In the genomic region with DNA sequence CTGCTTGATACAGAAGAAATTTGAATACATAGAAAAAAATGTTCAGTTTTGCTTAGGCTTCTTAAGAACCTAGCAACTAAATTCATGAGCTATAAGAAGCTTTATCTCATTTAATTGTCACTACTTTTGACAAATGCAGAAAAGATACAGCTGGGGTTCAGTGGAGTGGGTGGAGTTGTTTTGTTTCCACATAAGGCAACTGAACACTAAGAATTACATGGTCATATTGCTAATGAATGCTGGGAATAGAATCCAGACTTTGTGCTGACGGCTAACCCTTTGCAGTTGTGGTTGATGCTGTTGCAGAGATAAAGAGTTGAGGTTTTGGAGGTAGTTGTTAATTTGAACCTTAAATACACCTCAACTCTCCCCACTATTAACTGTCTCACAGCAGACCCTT, we compare ENCODE assay signal across 29 mouse cellular contexts.
DNase-seq lines count a peak whose midpoint lies in the region; ATAC-seq and TF ChIP-seq lines count a peak whose summit lies in the region.
"Had no signal": no experiment of that assay in that cellular context is flagged by ENCODE, and none has a peak within 500 bp of the region (broad histone marks: within the 10 kb centered on the region; RNA-seq: fewer than 3 reads in every experiment).

No protein-coding gene starts in this region.

- H3K27ac ChIP-seq in MEL (ENCODE audit: control insufficient read depth, low read depth, low read length), result no peak overlapping the region
- peak overlapping the region; percentile 78 for H3K27ac ChIP-seq in olfactory bulb, adult 2 months (ENCODE audit: insufficient read depth, low read depth, low read length)
- H3K27ac ChIP-seq in heart, embryonic 11.5 days (ENCODE audit: low read depth, low read length), result no peak overlapping the region
- H3K27ac ChIP-seq in stomach, postnatal 0 days (replicated peaks), result no peak overlapping the region
- H3K27ac ChIP-seq: embryonic facial prominence, embryonic 13.5 days; embryonic facial prominence, embryonic 15.5 days; forebrain, embryonic 10.5 days; forebrain, embryonic 12.5 days had no signal

- no peak for TF ChIP-seq CTCF in MEL (IDR thresholded peaks at IDR 0.05 in 2 of 3, conservative IDR thresholded peaks at IDR 0.05 in 1 of 3; ENCODE audit: control insufficient read depth in 1 of 3, insufficient read depth in 1 of 3, low read depth in 2 of 3, low read length in 3 of 3, poor library complexity in 1 of 3, severe bottlenecking in 1 of 3)
- TF ChIP-seq CTCF in olfactory bulb, adult 2 months (IDR thresholded peaks at IDR 0.05; ENCODE audit: insufficient read depth, low read depth, low read length), result no peak
- TF ChIP-seq CTCF in stomach, postnatal 0 days (IDR thresholded peaks at IDR 0.05; ENCODE audit: low read depth), result no peak

- H3K4me3 ChIP-seq in MEL (ENCODE audit: control insufficient read depth in 1 of 2, insufficient read depth in 1 of 2, low read depth in 2 of 2, low read length in 2 of 2), result no peak overlapping the region
- H3K4me3 ChIP-seq in olfactory bulb, adult 2 months (ENCODE audit: insufficient read depth, low read depth, low read length), result no peak overlapping the region
- H3K4me3 ChIP-seq in heart, embryonic 11.5 days (ENCODE audit: low read depth, low read length), result no peak overlapping the region
- H3K4me3 ChIP-seq in stomach, postnatal 0 days (ENCODE audit: low read depth, low read length), result no peak overlapping the region
- H3K4me3 ChIP-seq: embryonic facial prominence, embryonic 13.5 days; embryonic facial prominence, embryonic 15.5 days; erythroblast, embryonic 14.5 days; forebrain, embryonic 10.5 days; forebrain, embryonic 12.5 days had no signal

- TF ChIP-seq POLR2A in MEL (IDR thresholded peaks at IDR 0.05; ENCODE audit: control insufficient read depth in 1 of 2, insufficient read depth in 1 of 2, low read depth in 1 of 2, low read length in 2 of 2, poor library complexity in 1 of 2), result no peak
- no peak for TF ChIP-seq POLR2A in olfactory bulb, adult 2 months (IDR thresholded peaks at IDR 0.05; ENCODE audit: insufficient read depth, low read depth, low read length)

- 38% methylated on average over 1 of the region's 1 CpGs for WGBS in olfactory bulb, adult 2 months
- WGBS in heart, embryonic 11.5 days (ENCODE audit: insufficient replicate concordance), result 75% methylated on average over 1 of the region's 1 CpGs
- 74% methylated on average over 1 of the region's 1 CpGs for WGBS in stomach, postnatal 0 days

- H3K4me2 ChIP-seq in heart, embryonic 11.5 days, result no peak overlapping the region
- no peak overlapping the region for H3K4me2 ChIP-seq in stomach, postnatal 0 days (replicated peaks; ENCODE audit: low read depth)
- H3K4me2 ChIP-seq: embryonic facial prominence, embryonic 13.5 days; embryonic facial prominence, embryonic 15.5 days; forebrain, embryonic 12.5 days had no signal

- peak; percentile 19 for DNase-seq in layer of hippocampus, adult 9-11 months
- DNase-seq in layer of hippocampus, adult 9-10 months (ENCODE audit: low spot score), result no peak
- peak; percentile 56 for DNase-seq in MEL (ENCODE audit: low read depth, low spot score)
- DNase-seq in thymus, postnatal 14 days, result no peak
- no peak for DNase-seq in stomach, postnatal 0 days (ENCODE audit: low spot score)
- DNase-seq: adrenal gland, adult 2 months; adrenal gland, postnatal 10 days; adrenal gland, postnatal 25 days; B cell, adult 2 months; cerebellum, adult 11 months; cerebellum, adult 18-20 months; cerebellum, adult 8-10 months; cerebellum, adult 9-11 months; cerebellum, postnatal 14 days; cerebellum, postnatal 36 days; embryo, embryonic 11 days had no signal

- no peak overlapping the region for H3K9ac ChIP-seq in MEL (ENCODE audit: control insufficient read depth, low read depth, low read length, poor library complexity, severe bottlenecking)
- no peak overlapping the region for H3K9ac ChIP-seq in heart, embryonic 11.5 days (ENCODE audit: low read depth, low read length)
- no peak overlapping the region for H3K9ac ChIP-seq in stomach, postnatal 0 days (ENCODE audit: low read length)
- H3K9ac ChIP-seq: embryonic facial prominence, embryonic 13.5 days; embryonic facial prominence, embryonic 15.5 days; forebrain, embryonic 12.5 days had no signal

- peaks cover 0 to 5% of the 10 kb centered on the region in 2 experiments; a peak in 2 of 4 replicates for H3K4me1 ChIP-seq in MEL (ENCODE audit: control insufficient read depth in 1 of 2, insufficient read depth in 2 of 2, low read length in 2 of 2)
- peaks cover 13% of the 10 kb centered on the region for H3K4me1 ChIP-seq in olfactory bulb, adult 2 months (ENCODE audit: control insufficient read depth, insufficient read depth, low read length)
- no peaks in the 10 kb centered on the region for H3K4me1 ChIP-seq in heart, embryonic 11.5 days (ENCODE audit: control insufficient read depth, insufficient read depth, low read length)
- H3K4me1 ChIP-seq in stomach, postnatal 0 days (replicated peaks; ENCODE audit: control insufficient read depth, insufficient read depth), result no peaks in the 10 kb centered on the region
- H3K4me1 ChIP-seq: embryonic facial prominence, embryonic 13.5 days; embryonic facial prominence, embryonic 15.5 days; forebrain, embryonic 12.5 days had no signal

- peaks cover 0 to 2% of the 10 kb centered on the region in 2 experiments; a peak in 2 of 4 replicates for H3K36me3 ChIP-seq in MEL (ENCODE audit: control insufficient read depth in 1 of 2, insufficient read depth in 2 of 2, low read length in 2 of 2)
- H3K36me3 ChIP-seq in heart, embryonic 11.5 days (ENCODE audit: control insufficient read depth, insufficient read depth, low read length), result no peaks in the 10 kb centered on the region
- no peaks in the 10 kb centered on the region for H3K36me3 ChIP-seq in stomach, postnatal 0 days (ENCODE audit: control insufficient read depth, insufficient read depth, low read length)
- H3K36me3 ChIP-seq: forebrain, embryonic 10.5 days had no signal

- 0 out of 2 replicates have a peak, but pooled peaks have one; percentile 37 for ATAC-seq in megakaryocyte progenitor cell, adult 5-6 weeks (replicated peaks; ENCODE audit: poor library complexity)
- ATAC-seq in heart, embryonic 11.5 days (replicated peaks; ENCODE audit: insufficient number of reproducible peaks, low FRiP score, low TSS enrichment), result no peak
- no peak for ATAC-seq in stomach, postnatal 0 days (ENCODE audit: low FRiP score, low TSS enrichment)
- ATAC-seq: CD4-positive, CD25-positive, alpha-beta regulatory T cell, adult 4 months; forebrain, embryonic 14.5 days; forebrain, embryonic 16.5 days had no signal

- peak; percentile 40; a peak in 3 of 4 replicates for TF ChIP-seq EP300 in MEL (IDR thresholded peaks at IDR 0.05; ENCODE audit: low read depth in 1 of 2, low read length in 2 of 2)
- TF ChIP-seq EP300 in stomach, postnatal 0 days (optimal IDR thresholded peaks at IDR 0.05), result no peak

- no peaks in the 10 kb centered on the region for H3K79me2 ChIP-seq in MEL (ENCODE audit: control insufficient read depth, insufficient read depth, low read length, poor library complexity)

- no peaks in the 10 kb centered on the region for H3K27me3 ChIP-seq in MEL (ENCODE audit: control insufficient read depth in 1 of 2, insufficient read depth in 2 of 2, low read length in 2 of 2)
- H3K27me3 ChIP-seq in heart, embryonic 11.5 days (ENCODE audit: control insufficient read depth, insufficient read depth, low read length), result no peaks in the 10 kb centered on the region
- no peaks in the 10 kb centered on the region for H3K27me3 ChIP-seq in stomach, postnatal 0 days (ENCODE audit: control insufficient read depth, insufficient read depth, low read length)
- H3K27me3 ChIP-seq: CH12.LX; embryonic facial prominence, embryonic 13.5 days; embryonic facial prominence, embryonic 15.5 days; forebrain, embryonic 12.5 days had no signal

- no peaks in the 10 kb centered on the region for H3K9me3 ChIP-seq in MEL (replicated peaks; ENCODE audit: insufficient read depth, low read length)
- H3K9me3 ChIP-seq in heart, embryonic 11.5 days (replicated peaks; ENCODE audit: control insufficient read depth, low read length), result no peaks in the 10 kb centered on the region
- no peaks in the 10 kb centered on the region for H3K9me3 ChIP-seq in stomach, postnatal 0 days (ENCODE audit: control insufficient read depth, low read length)
- H3K9me3 ChIP-seq: embryonic facial prominence, embryonic 13.5 days; embryonic facial prominence, embryonic 15.5 days; forebrain, embryonic 10.5 days; forebrain, embryonic 12.5 days; G1E had no signal

- TF ChIP-seq RAD21 in MEL (IDR thresholded peaks at IDR 0.05; ENCODE audit: low read depth, low read length), result no peak

TF ChIP-seq in MEL, 35 proteins besides CTCF, POLR2A, EP300 and RAD21 (continues in another document):
- TF ChIP-seq POLR2AphosphoS5 (IDR thresholded peaks at IDR 0.05; ENCODE audit: borderline replicate concordance, low read depth, low read length), result no peak
- TF ChIP-seq TAL1 (IDR thresholded peaks at IDR 0.05; ENCODE audit: low read length), result no peak
- peak; percentile 58 for TF ChIP-seq ETS1 (IDR thresholded peaks at IDR 0.05; ENCODE audit: low read depth, low read length)
- no peak for TF ChIP-seq USF2 (IDR thresholded peaks at IDR 0.05; ENCODE audit: borderline replicate concordance in 1 of 2, insufficient read depth in 1 of 2, low read depth in 1 of 2, low read length in 2 of 2)
- TF ChIP-seq POLR2AphosphoS2 (IDR thresholded peaks at IDR 0.05; ENCODE audit: low read length), result no peak
- TF ChIP-seq SIN3A (IDR thresholded peaks at IDR 0.05; ENCODE audit: low read length), result peak; percentile 34; the same call in 1 of the 2 replicates
- no peak for TF ChIP-seq ZMIZ1 (IDR thresholded peaks at IDR 0.05; ENCODE audit: low read depth, low read length)
- no peak for TF ChIP-seq HCFC1 (IDR thresholded peaks at IDR 0.05; ENCODE audit: low read depth, low read length)
- TF ChIP-seq MEF2A (IDR thresholded peaks at IDR 0.05; ENCODE audit: extremely low read depth, insufficient replicate concordance, low read depth, low read length, poor library complexity, severe bottlenecking), result no peak
- TF ChIP-seq JUND (IDR thresholded peaks at IDR 0.05; ENCODE audit: low read depth, low read length), result no peak
- no peak for TF ChIP-seq MYC (IDR thresholded peaks at IDR 0.05; ENCODE audit: low read depth, low read length)
- no peak for TF ChIP-seq KAT2A (conservative IDR thresholded peaks at IDR 0.05; ENCODE audit: low read depth, low read length)
- no peak for TF ChIP-seq CHD2 (IDR thresholded peaks at IDR 0.05; ENCODE audit: low read length)
- TF ChIP-seq MAX (IDR thresholded peaks at IDR 0.05; ENCODE audit: low read length), result no peak
- TF ChIP-seq CHD1 (IDR thresholded peaks at IDR 0.05; ENCODE audit: low read depth, low read length), result no peak
- peak; percentile 40; the same call in 1 of the 2 replicates for TF ChIP-seq GATA1 (IDR thresholded peaks at IDR 0.05; ENCODE audit: low read depth, low read length)
- no peak for TF ChIP-seq NELFE (IDR thresholded peaks at IDR 0.05; ENCODE audit: low read depth, low read length)
- TF ChIP-seq MYB (IDR thresholded peaks at IDR 0.05; ENCODE audit: low read depth, low read length), result peak; percentile 13; the same call in 1 of the 2 replicates
- no peak for TF ChIP-seq BHLHE40 (IDR thresholded peaks at IDR 0.05; ENCODE audit: borderline replicate concordance, low read depth, low read length)

Comparison
In these comparisons a context has a peak if more than half of its experiments do, and no peak if none do; other contexts are left out.
1. DNase-seq: peak in layer of hippocampus, adult 9-11 months (single experiment) and MEL (single experiment); none in layer of hippocampus, adult 9-10 months (single experiment), thymus, postnatal 14 days (single experiment) and stomach, postnatal 0 days (single experiment).